Mouse (Mus musculus) bone marrow, adult 2 months (tissue): Measurements from ENCODE around the gene Gpx1.

Source experiments
- CTCF ChIP-seq: fragments of 200-500 bp; IDR thresholded peaks from 2 replicates; pipeline ENCODE4 v1.5.1; 2011; ENCODE audit warnings: low read length, control low read depth; ENCODE audit not compliant: control insufficient read depth, insufficient read depth
- POLR2A ChIP-seq: fragments of 200-500 bp; IDR thresholded peaks from 2 replicates; pipeline ENCODE4 v1.6.1; 2011; ENCODE audit warnings: low read depth, mild to moderate bottlenecking, control low read depth, low read length, borderline replicate concordance; ENCODE audit not compliant: control insufficient read depth

GRCm38 (mm10) chr9:108341801-108342200 lies 3.1 kb downstream of the Gpx1 start:
- no peak for TF ChIP-seq CTCF
- TF ChIP-seq POLR2A: no peak
